Mouse (Mus musculus) intestine, embryonic 14.5 days (tissue): ENCODE results near the gene Smc1b. TPM values are rescaled to one million over a fixed set of nuclear protein-coding genes. Genes with fewer than 3 reads are reported as not detected.

Source experiments
- ATAC-seq: fragments of 200-750 bp; cut with Nextera tagmentation; replicated peaks from 2 replicates; pipeline ENCODE4 v1.8.0; 2017; ENCODE audit warnings: low read depth, moderate number of reproducible peaks, moderate TSS enrichment, moderate library complexity; ENCODE audit not compliant: low FRiP score, low TSS enrichment
- DNase-seq: peaks from one replicate; pipeline ENCODE4 v3.0.0-alpha.2; 2018; ENCODE audit warnings: low spot score
- H3K27ac ChIP-seq: fragments of 300-500 bp; sonication (generic); 2 replicates; pipeline ENCODE4 v1.5.1; 2014; ENCODE audit warnings: low read depth, mild to moderate bottlenecking, control low read depth
- H3K27me3 ChIP-seq: fragments of 300-500 bp; sonication (generic); replicated peaks from 2 replicates; pipeline ENCODE4 v1.6.1; 2014; ENCODE audit warnings: low read length, control low read depth; ENCODE audit not compliant: control insufficient read depth, insufficient read depth
- H3K36me3 ChIP-seq: fragments of 300-500 bp; sonication (generic); 2 replicates; pipeline ENCODE4 v1.6.1; 2014; ENCODE audit warnings: low read length, control low read depth; ENCODE audit not compliant: control insufficient read depth, insufficient read depth
- H3K4me1 ChIP-seq: fragments of 300-500 bp; sonication (generic); replicated peaks from 2 replicates; pipeline ENCODE4 v1.6.1; 2014; ENCODE audit warnings: low read length, control low read depth, mixed read lengths; ENCODE audit not compliant: control insufficient read depth, insufficient read depth
- H3K4me2 ChIP-seq: fragments of 300-500 bp; sonication (generic); 2 replicates; pipeline ENCODE4 v1.6.1; 2014; ENCODE audit warnings: low read length
- H3K4me3 ChIP-seq: fragments of 300-500 bp; sonication (generic); 2 replicates; pipeline ENCODE4 v1.5.1; 2014; ENCODE audit warnings: low read depth, low read length, control low read depth, mixed read lengths
- H3K9ac ChIP-seq: fragments of 300-500 bp; sonication (generic); 2 replicates; pipeline ENCODE4 v1.6.1; 2014; ENCODE audit warnings: mild to moderate bottlenecking, low read length
- H3K9me3 ChIP-seq: fragments of 300-500 bp; sonication (generic); 2 replicates; pipeline ENCODE4 v1.6.1; 2016; ENCODE audit warnings: low read length, control low read depth; ENCODE audit not compliant: control insufficient read depth
- WGBS: fragments of 180-500 bp; shearing (Covaris S2); extraction: QIAGEN DNeasy Blood & Tissue Kit; methylation state at CpG from one replicate; pipeline ENCODE4 v1.1.7; 2014; 5-methylcytosine and 5-hydroxymethylcytosine counted together
- polyA plus RNA-seq: library from polyadenylated mRNA; unstranded; fragments of >200 nt; fragmentation: Nextera tagmentation; extraction: Ambion mirVana; gene quantifications from 2 replicates; pipeline ENCODE4 v1.2.1, GENCODE M21; 2014

The Smc1b gene
- polyA plus RNA-seq, 1 experiment from 2014 or later = 0.22 TPM

DNA sequence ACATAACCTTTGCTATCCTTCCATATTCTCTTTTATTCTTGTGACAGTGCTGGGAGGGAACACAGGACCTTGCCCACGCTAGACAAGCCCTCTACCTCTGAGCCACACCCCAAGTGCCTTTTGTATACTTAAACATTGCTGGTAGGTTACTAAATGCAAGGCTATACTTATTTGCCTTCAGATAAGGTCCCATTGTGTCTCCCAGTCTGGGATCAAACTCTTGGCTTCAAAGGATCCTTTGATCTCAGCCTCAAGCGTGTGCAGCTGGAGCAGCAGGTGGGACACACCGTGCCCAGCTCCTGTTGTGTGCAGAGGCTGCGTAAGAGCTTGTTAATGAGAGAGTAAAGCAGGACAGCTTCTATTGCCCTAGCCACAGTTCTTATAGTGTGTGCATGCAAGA, 104.0 kb downstream of the Smc1b start:
- Histone ChIP-seq H3K9me3 (peaks cover 4% of the 10 kb centered on the region; the same call in 1 of the 2 replicates), H3K4me3 (no peak overlapping the region), H3K4me1 (no peaks in the 10 kb centered on the region), H3K4me2 (no peak overlapping the region), H3K9ac (no peak overlapping the region), H3K36me3 (no peaks in the 10 kb centered on the region), H3K27me3 (no peaks in the 10 kb centered on the region), H3K27ac (no peak overlapping the region)
- ATAC-seq (0 out of 2 replicates have a peak, but pooled peaks have one; percentile 51), DNase-seq (no peak)
- WGBS = 53% methylated on average over 4 of the region's 4 CpGs

DNA sequence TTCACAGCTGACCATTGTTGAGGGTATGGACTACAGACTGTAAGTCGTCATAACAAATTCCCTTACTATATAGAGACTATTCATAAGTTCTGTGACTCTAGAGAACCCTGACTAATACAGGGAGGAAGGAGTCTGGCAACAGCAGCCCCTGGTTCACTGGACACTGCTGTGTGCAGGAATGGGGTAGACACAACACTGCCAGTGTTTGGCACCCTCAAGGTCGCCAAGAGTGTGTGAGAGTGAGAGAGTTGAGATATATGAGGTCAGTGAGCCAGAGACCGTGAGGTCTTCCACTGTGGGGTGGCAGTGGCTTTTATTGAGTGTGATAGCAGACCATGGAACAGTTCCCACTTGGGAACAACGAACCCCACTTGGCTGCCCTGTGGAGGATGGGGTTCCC, 105.6 kb downstream of the Smc1b start:
- H3K9me3 ChIP-seq = no peaks in the 10 kb centered on the region
- H3K27ac ChIP-seq = no peak overlapping the region
- no peaks in the 10 kb centered on the region for H3K4me1 ChIP-seq
- H3K4me3 ChIP-seq = no peak overlapping the region
- H3K4me2 ChIP-seq = no peak overlapping the region
- H3K9ac ChIP-seq = no peak overlapping the region
- DNase-seq = no peak
- H3K36me3 ChIP-seq = no peaks in the 10 kb centered on the region
- 76% methylated on average over 4 of the region's 4 CpGs for WGBS
- ATAC-seq = no peak
- no peaks in the 10 kb centered on the region for H3K27me3 ChIP-seq

DNA sequence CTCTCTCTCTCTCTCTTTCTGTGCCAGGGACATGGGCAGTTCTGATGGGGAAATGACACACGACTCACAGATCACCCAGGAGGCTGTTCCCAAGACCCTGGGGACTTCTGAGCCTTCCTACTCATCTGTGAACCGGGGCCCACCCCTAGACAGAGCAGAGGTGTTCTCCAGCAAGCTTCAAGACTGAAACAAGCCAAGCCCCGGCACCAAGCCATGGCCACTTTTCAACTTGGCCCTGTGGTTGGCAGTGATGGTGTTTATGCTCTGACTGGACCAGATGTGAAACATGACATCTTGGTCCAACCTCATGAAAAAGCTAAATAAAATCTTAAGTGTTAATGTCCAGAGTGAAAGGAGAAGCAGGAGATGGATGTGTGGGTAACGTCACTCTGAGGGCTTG, 109.6 kb downstream of the Smc1b start:
- Histone ChIP-seq H3K4me3 (no peak overlapping the region), H3K27me3 (no peaks in the 10 kb centered on the region), H3K4me1 (no peaks in the 10 kb centered on the region), H3K9ac (no peak overlapping the region), H3K4me2 (no peak overlapping the region), H3K9me3 (no peaks in the 10 kb centered on the region), H3K36me3 (no peaks in the 10 kb centered on the region), H3K27ac (no peak overlapping the region)
- 63% methylated on average over 4 of the region's 4 CpGs for WGBS
- DNase-seq (no peak), ATAC-seq (no peak)

DNA sequence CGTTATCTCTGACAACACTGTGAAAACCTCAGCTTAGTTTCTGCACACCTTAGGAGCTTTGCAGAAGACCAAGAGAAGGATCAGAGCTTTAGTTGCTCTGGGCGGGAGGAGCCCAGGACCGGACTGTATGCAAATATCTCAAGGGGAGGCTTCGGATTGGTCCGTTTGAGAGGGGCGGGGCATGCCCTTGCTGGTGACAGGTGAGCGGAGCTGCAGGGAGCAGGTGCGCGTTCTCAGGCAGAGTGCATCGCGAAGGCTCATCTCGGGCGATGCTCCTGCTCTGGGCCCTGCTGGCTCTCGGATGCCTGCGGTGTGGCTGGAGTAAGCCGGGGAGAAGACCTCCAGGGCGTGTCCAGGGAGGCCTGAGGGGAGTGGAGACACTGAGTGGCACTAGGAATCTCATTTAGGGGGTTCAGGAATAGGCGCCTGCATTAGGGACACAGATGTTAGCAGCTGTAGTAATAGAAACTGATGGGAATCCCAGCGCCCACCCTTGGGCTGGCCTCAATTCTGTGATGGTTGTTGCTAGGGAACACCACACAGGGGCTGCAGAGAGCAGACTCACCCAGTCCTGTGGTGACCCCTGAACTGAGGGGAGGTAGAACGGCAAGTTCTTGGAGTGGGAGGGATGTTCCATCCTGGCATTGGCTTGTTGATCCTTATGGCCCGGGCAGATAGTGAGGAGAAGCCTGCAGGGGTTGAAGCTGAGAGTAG, 114.7 kb downstream of the Smc1b start, which contains the start of gene Upk3a:
Gene Upk3a (plus strand): TSS at position 191 of the 714 bp plus-strand sequence.
- ATAC-seq (peak; percentile 81), DNase-seq (peak; percentile 67)
- Histone ChIP-seq H3K4me2 (peak within 1 kb of the TSS; percentile 9; the same call in 1 of the 2 replicates), H3K4me1 (peaks cover 13% of the 10 kb centered on the region; the same call in 1 of the 2 replicates), H3K9ac (no peak within 1 kb of the TSS), H3K4me3 (no peak within 1 kb of the TSS), H3K27me3 (0 out of 2 replicates have a peak, but pooled peaks cover 2% of the 10 kb centered on the region), H3K36me3 (no peaks in the 10 kb centered on the region), H3K9me3 (no peaks in the 10 kb centered on the region), H3K27ac (no peak within 1 kb of the TSS)
- 6% methylated on average over 21 of the region's 21 CpGs for WGBS

GRCm38 (mm10) chr15:85015771-85016170, 116.0 kb downstream of the Smc1b start:
- Histone ChIP-seq H3K4me1 (peaks cover 17% of the 10 kb centered on the region), H3K4me2 (no peak overlapping the region), H3K27ac (no peak overlapping the region), H3K9me3 (no peaks in the 10 kb centered on the region), H3K4me3 (no peak overlapping the region), H3K9ac (no peak overlapping the region), H3K27me3 (0 out of 2 replicates have a peak, but pooled peaks cover 2% of the 10 kb centered on the region), H3K36me3 (no peaks in the 10 kb centered on the region)
- DNase-seq = no peak
- WGBS = 86% methylated on average over 11 of the region's 11 CpGs
- no peak for ATAC-seq

Other genes starting within 250 kb of the Smc1b start
- gene Gm29666, start 211.9 kb downstream of the Smc1b start, polyA plus RNA-seq = 0.57 and 0.69 TPM in 2 replicates
- gene Nup50, start 208.6 kb downstream of the Smc1b start, polyA plus RNA-seq = 38.6 and 42.8 TPM in 2 replicates
- 8.8 and 9.7 TPM in 2 replicates for gene 5031439G07Rik, start 143.4 kb downstream of the Smc1b start, polyA plus RNA-seq
- gene Upk3a, start 114.8 kb downstream of the Smc1b start, polyA plus RNA-seq = 1.2 and 2.1 TPM in 2 replicates
- 32.6 and 35.1 TPM in 2 replicates for gene Fam118a, start 103.0 kb downstream of the Smc1b start, polyA plus RNA-seq
- 0.20 and 0.40 TPM in 2 replicates for gene Ribc2, start 114 bp upstream of the Smc1b start, polyA plus RNA-seq
- 236 and 255 TPM in 2 replicates for gene Fbln1, start 74.0 kb upstream of the Smc1b start, polyA plus RNA-seq
- 253 and 275 TPM in 2 replicates for gene Atxn10, start 204.3 kb upstream of the Smc1b start, polyA plus RNA-seq